Mouse (Mus musculus): ENCODE results near the gene Spag5.

- no peak for TF ChIP-seq EP300 (IDR thresholded peaks at IDR 0.05)
- TF ChIP-seq CTCF (IDR thresholded peaks at IDR 0.05): no peak
These were observed 70.4 kb downstream of the Spag5 start for GRCm38 (mm10) chr11:78371711-78372110.

All from lung, postnatal 0 days (tissue).